ENCODE assay signal across 11 mouse cellular contexts in the genomic region with DNA sequence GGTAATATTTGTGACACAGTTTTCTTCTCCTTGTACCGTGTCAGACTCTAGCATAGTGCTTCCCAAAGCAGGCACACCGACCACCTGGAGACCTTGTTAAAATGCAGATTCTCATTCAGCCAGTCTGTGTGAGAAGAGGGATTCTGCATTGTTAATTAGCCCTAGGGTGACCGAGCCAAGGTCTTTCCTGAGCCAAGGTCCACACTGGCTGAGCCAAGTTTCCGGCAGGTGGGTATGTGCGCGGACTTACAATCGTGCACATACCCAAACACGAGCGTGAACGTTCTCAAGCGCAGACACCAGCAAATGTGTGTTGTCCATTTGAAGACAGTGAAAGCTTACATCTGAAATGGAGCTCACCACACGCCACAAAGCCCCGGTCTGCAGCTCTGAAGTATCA. TPM values are rescaled to one million over a fixed set of nuclear protein-coding genes. Genes with fewer than 3 reads are reported as not detected.
DNase-seq lines count a peak whose midpoint lies in the region; ATAC-seq and TF ChIP-seq lines count a peak whose summit lies in the region.
"Had no signal": no experiment of that assay in that cellular context is flagged by ENCODE, and none has a peak within 500 bp of the region (broad histone marks: within the 10 kb centered on the region; RNA-seq: fewer than 3 reads in every experiment).

No protein-coding gene starts in this region.

- 24% methylated on average over 13 of the region's 13 CpGs for WGBS in forebrain, postnatal 0 days
- 84% methylated on average over 13 of the region's 13 CpGs for WGBS in lung, postnatal 0 days

- intact Hi-C loops in heart, postnatal 14 days (cut with DNase I): no loop called here

- no peak for TF ChIP-seq CTCF in forebrain, postnatal 0 days (IDR thresholded peaks at IDR 0.05; ENCODE audit: low read depth)
- TF ChIP-seq CTCF in lung, postnatal 0 days (IDR thresholded peaks at IDR 0.05): no peak

- ATAC-seq in forebrain, postnatal 0 days: peak; percentile 78
- ATAC-seq in lung, postnatal 0 days: no peak

- H3K4me3 ChIP-seq in forebrain, postnatal 0 days (ENCODE audit: low read depth, low read length): no peak overlapping the region
- H3K4me3 ChIP-seq in lung, postnatal 0 days (ENCODE audit: low read depth, low read length): no peak overlapping the region
- H3K4me3 ChIP-seq: limb, embryonic 13.5 days had no signal

- peaks cover 7% of the 10 kb centered on the region; the same call in 1 of the 2 replicates for H3K4me1 ChIP-seq in forebrain, postnatal 0 days (ENCODE audit: insufficient read depth)
- no peaks in the 10 kb centered on the region for H3K4me1 ChIP-seq in lung, postnatal 0 days (ENCODE audit: insufficient read depth, low read depth, low read length)

- no peak for TF ChIP-seq EP300 in lung, postnatal 0 days (IDR thresholded peaks at IDR 0.05)

- H3K36me3 ChIP-seq in forebrain, postnatal 0 days (ENCODE audit: insufficient read depth): no peaks in the 10 kb centered on the region
- peaks cover 3% of the 10 kb centered on the region; the same call in 1 of the 2 replicates for H3K36me3 ChIP-seq in lung, postnatal 0 days (ENCODE audit: insufficient read depth, low read length)

- peak; percentile 36 for DNase-seq in heart, postnatal 4 days
- DNase-seq in heart, postnatal 14 days: no peak
- DNase-seq in right cerebral cortex, postnatal 14 days: peak; percentile 16
- no peak for DNase-seq in right cerebral cortex, adult 18-20 months
- peak; percentile 63 for DNase-seq in forebrain, postnatal 0 days
- DNase-seq in lung, postnatal 0 days (ENCODE audit: low spot score): no peak
- no peak for DNase-seq in lung, postnatal 36 days
- DNase-seq: kidney, postnatal 25 days had no signal

- 0 out of 2 replicates have a peak overlapping the region, but pooled peaks have one; percentile 10 for H3K4me2 ChIP-seq in forebrain, postnatal 0 days (ENCODE audit: low read depth)
- H3K4me2 ChIP-seq in lung, postnatal 0 days (replicated peaks; ENCODE audit: low read depth, low read length): no peak overlapping the region
- H3K4me2 ChIP-seq: limb, embryonic 13.5 days had no signal

- no peak overlapping the region for H3K9ac ChIP-seq in forebrain, postnatal 0 days
- H3K9ac ChIP-seq in lung, postnatal 0 days (replicated peaks; ENCODE audit: low read depth): no peak overlapping the region
- H3K9ac ChIP-seq: limb, embryonic 13.5 days had no signal

- 0 out of 2 replicates have a peak overlapping the region, but pooled peaks have one; percentile 16 for H3K27ac ChIP-seq in forebrain, postnatal 0 days (ENCODE audit: low read depth, low read length)
- no peak overlapping the region for H3K27ac ChIP-seq in lung, postnatal 0 days (ENCODE audit: low read length)
- H3K27ac ChIP-seq: limb, embryonic 13.5 days had no signal

- H3K9me3 ChIP-seq in forebrain, postnatal 0 days (ENCODE audit: low read length): no peaks in the 10 kb centered on the region
- no peaks in the 10 kb centered on the region for H3K9me3 ChIP-seq in lung, postnatal 0 days (ENCODE audit: low read length)
- H3K9me3 ChIP-seq: limb, embryonic 13.5 days had no signal

- no peaks in the 10 kb centered on the region for H3K27me3 ChIP-seq in forebrain, postnatal 0 days (ENCODE audit: insufficient read depth, low read length)
- no peaks in the 10 kb centered on the region for H3K27me3 ChIP-seq in lung, postnatal 0 days (replicated peaks; ENCODE audit: insufficient read depth, low read length)
- H3K27me3 ChIP-seq: limb, embryonic 13.5 days had no signal

RNA-seq across cellular contexts. Expression of a gene that starts 55.3 kb away (rescaled TPM):
- under 1 TPM; 0.19 to 0.20 TPM for total RNA-seq in heart, postnatal 4 days (2021)
- total RNA-seq in heart, postnatal 14 days (2021): under 1 TPM in 1 of 2 experiments, not detected in 1; 0.73 TPM
- 0.19 and 0.23 TPM in 2 replicates for total RNA-seq in forebrain, postnatal 0 days (2014; rRNA removed)
- 0.15 and 0.21 TPM in 2 replicates for polyA plus RNA-seq in forebrain, postnatal 0 days (2015; fragmentation: Nextera tagmentation; extraction: Ambion mirVana)
- 1.9 TPM in 2 replicates for polyA plus RNA-seq in lung, postnatal 0 days (2015; fragmentation: Nextera tagmentation; extraction: Ambion mirVana)
- total RNA-seq: gastrocnemius, adult 18-20 months had no signal
- polyA plus RNA-seq: embryonic facial prominence, embryonic 11.5 days had no signal

Comparison
In these comparisons a context has a peak if more than half of its experiments do, and no peak if none do; other contexts are left out.
1. DNase-seq: peak in heart, postnatal 4 days (single experiment), right cerebral cortex, postnatal 14 days (single experiment) and forebrain, postnatal 0 days (single experiment); none in heart, postnatal 14 days (0 of 2), right cerebral cortex, adult 18-20 months (single experiment), lung, postnatal 0 days (single experiment) and lung, postnatal 36 days (single experiment).